Mouse (Mus musculus) bone marrow macrophage, adult 2 months (primary cell): ENCODE results near the gene Hps6.

ENCODE experiments used
- CTCF ChIP-seq: IDR thresholded peaks from 2 replicates; pipeline ENCODE4 v1.5.1; 2012; ENCODE audit warnings: low read depth, mild to moderate bottlenecking, low read length, moderate library complexity
- POLR2A ChIP-seq: IDR thresholded peaks from 2 replicates; pipeline ENCODE4 v1.6.1; 2012; ENCODE audit warnings: mild to moderate bottlenecking, low read depth, low read length, borderline replicate concordance

- TF ChIP-seq CTCF (no peak), POLR2A (no peak)
These were observed 5.3 kb upstream of the Hps6 start, which contains the start of gene Armh3 for GRCm38 (mm10) chr19:45997785-45998693.
